Mouse (Mus musculus) layer of hippocampus, adult 2 months (tissue): ENCODE data around the gene Stat5b. TPM values are rescaled to one million over a fixed set of nuclear protein-coding genes. Genes with fewer than 3 reads are reported as not detected.

Experiments used
- DNase-seq, 2 experiments: peaks; one replicate each; pipeline ENCODE4 v3.0.0; 2022; ENCODE audit warnings: low spot score in 2 of 2
- H3K27ac ChIP-seq: fragments of 200-600 bp; 2 replicates; pipeline ENCODE4 v1.8.1; 2022
- H3K4me3 ChIP-seq: fragments of 200-600 bp; 2 replicates; pipeline ENCODE4 v1.8.1; 2022; ENCODE audit warnings: mild to moderate bottlenecking
- CTCF ChIP-seq: fragments of 200-600 bp; conservative IDR thresholded peaks from 2 replicates; pipeline ENCODE4 v1.8.1; 2022; ENCODE audit warnings: antibody characterized with exemption, mild to moderate bottlenecking, moderate library complexity
- total RNA-seq, 2 experiments: library from RNA; stranded (reverse); gene quantifications; 2 replicates each; pipeline ENCODE4 v1.2.3; 2021

Stat5b gene
- total RNA-seq, 2 experiments from 2014 or later = 11.6 to 13.8 TPM

- DNase-seq = no peak
- no peak for TF ChIP-seq CTCF
- H3K27ac ChIP-seq = no peak overlapping the region
- H3K4me3 ChIP-seq = no peak overlapping the region
Measured at GRCm38 (mm10) chr11:100844121-100844520, 6.4 kb downstream of the Stat5b start.

GRCm38 (mm10) chr11:100843070-100843669 is 7.4 kb downstream of the Stat5b start:
- Histone ChIP-seq H3K4me3 (no peak overlapping the region), H3K27ac (no peak overlapping the region)
- no peak for DNase-seq
- TF ChIP-seq CTCF = no peak

GRCm38 (mm10) chr11:100842025-100842424 is 8.5 kb downstream of the Stat5b start:
- no peak overlapping the region for H3K27ac ChIP-seq
- no peak overlapping the region for H3K4me3 ChIP-seq
- TF ChIP-seq CTCF = no peak
- no peak for DNase-seq

GRCm38 (mm10) chr11:100840866-100841265 is 9.7 kb downstream of the Stat5b start:
- DNase-seq = no peak
- no peak overlapping the region for H3K27ac ChIP-seq
- no peak for TF ChIP-seq CTCF
- no peak overlapping the region for H3K4me3 ChIP-seq

GRCm38 (mm10) chr11:100839523-100839922 is 11.0 kb downstream of the Stat5b start:
- TF ChIP-seq CTCF = no peak
- Histone ChIP-seq H3K4me3 (no peak overlapping the region), H3K27ac (no peak overlapping the region)
- DNase-seq = no peak

GRCm38 (mm10) chr11:100838894-100839293 is 11.6 kb downstream of the Stat5b start:
- H3K4me3 ChIP-seq = no peak overlapping the region
- no peak overlapping the region for H3K27ac ChIP-seq
- no peak for TF ChIP-seq CTCF
- no peak for DNase-seq

- DNase-seq = no peak
- Histone ChIP-seq H3K4me3 (no peak overlapping the region), H3K27ac (no peak overlapping the region)
- TF ChIP-seq CTCF = peak; percentile 65
Measured at GRCm38 (mm10) chr11:100836923-100837702, 13.4 kb downstream of the Stat5b start.

- DNase-seq = no peak
- no peak overlapping the region for H3K4me3 ChIP-seq
- no peak overlapping the region for H3K27ac ChIP-seq
- TF ChIP-seq CTCF = peak; percentile 48
Measured at GRCm38 (mm10) chr11:100833466-100833865, 17.1 kb downstream of the Stat5b start.

GRCm38 (mm10) chr11:100831396-100831795 is 19.1 kb downstream of the Stat5b start:
- no peak for DNase-seq
- no peak overlapping the region for H3K4me3 ChIP-seq
- H3K27ac ChIP-seq = no peak overlapping the region
- TF ChIP-seq CTCF = no peak

GRCm38 (mm10) chr11:100829691-100830090 is 20.8 kb downstream of the Stat5b start:
- no peak overlapping the region for H3K4me3 ChIP-seq
- H3K27ac ChIP-seq = no peak overlapping the region
- TF ChIP-seq CTCF = no peak
- DNase-seq = no peak

- no peak overlapping the region for H3K4me3 ChIP-seq
- H3K27ac ChIP-seq = no peak overlapping the region
- peak; percentile 45 for TF ChIP-seq CTCF
- DNase-seq = no peak
Measured at GRCm38 (mm10) chr11:100828676-100829151, 21.8 kb downstream of the Stat5b start.

- DNase-seq = peak in 1 of 2 experiments; percentile 23
- TF ChIP-seq CTCF = no peak
- Histone ChIP-seq H3K27ac (no peak overlapping the region), H3K4me3 (no peak overlapping the region)
Measured at GRCm38 (mm10) chr11:100826161-100826866, 24.2 kb downstream of the Stat5b start.

GRCm38 (mm10) chr11:100825451-100825850 is 25.1 kb downstream of the Stat5b start:
- no peak for DNase-seq
- TF ChIP-seq CTCF = no peak
- H3K4me3 ChIP-seq = no peak overlapping the region
- no peak overlapping the region for H3K27ac ChIP-seq

- no peak for DNase-seq
- no peak for TF ChIP-seq CTCF
- H3K4me3 ChIP-seq = no peak overlapping the region
- H3K27ac ChIP-seq = no peak overlapping the region
Measured at GRCm38 (mm10) chr11:100824496-100824895, 26.0 kb downstream of the Stat5b start.
